Mouse (Mus musculus): ENCODE measurements around the gene Camk2g. TPM values are rescaled to one million over a fixed set of nuclear protein-coding genes. Genes with fewer than 3 reads are reported as not detected.
A peak's percentile ranks its signal among the peaks of the same experiment; 100 is the strongest.

The Camk2g gene
- polyA plus RNA-seq, 2 experiments = 3.9 to 5.4 TPM

DNA sequence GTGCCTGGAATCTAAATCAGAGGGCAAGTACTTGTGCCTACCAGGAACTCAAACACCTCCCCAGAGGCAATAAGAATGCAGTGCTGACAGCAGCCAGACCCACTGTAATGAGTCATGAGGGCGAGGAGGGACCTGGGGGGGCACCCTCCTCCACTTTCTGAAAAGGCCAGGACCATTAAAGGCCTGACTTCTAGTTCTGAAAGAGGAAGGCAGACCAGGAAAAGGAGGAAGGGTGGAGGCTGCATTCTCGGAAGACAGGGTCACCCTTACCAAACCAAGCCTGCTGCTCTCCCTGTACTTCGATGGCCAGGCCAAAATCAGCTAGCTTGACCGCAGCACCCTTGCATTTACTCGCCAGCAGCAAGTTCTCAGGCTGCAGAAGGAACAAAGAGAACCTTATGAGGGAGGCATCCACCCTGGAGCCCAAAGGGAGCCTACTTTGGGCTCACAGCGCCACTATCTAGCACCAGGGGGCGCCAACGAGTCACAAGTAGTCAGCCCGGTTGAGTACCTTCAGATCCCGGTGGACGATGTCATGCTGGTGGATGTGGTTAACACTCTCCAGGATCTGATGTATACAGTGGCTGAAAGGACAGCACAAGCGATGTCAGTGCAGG, 28.1 kb downstream of the Camk2g start:
- WGBS (ENCODE audit: insufficient replicate concordance) = 20% methylated on average over 12 of the region's 12 CpGs
- H3K27ac ChIP-seq = no peak overlapping the region
- no peak overlapping the region for H3K4me2 ChIP-seq (ENCODE audit: low read depth)
- H3K9ac ChIP-seq (replicated peaks) = no peak overlapping the region
- DNase-seq (ENCODE audit: low read depth in 3 of 3, low spot score in 3 of 3) (peak; percentile 41 to 56 (median 42)), ATAC-seq (ENCODE audit: insufficient read depth) (peak; percentile 56)
- no peak for TF ChIP-seq EP300 (IDR thresholded peaks at IDR 0.05; ENCODE audit: low read depth)
- peak; percentile 98 for TF ChIP-seq CTCF (IDR thresholded peaks at IDR 0.05; ENCODE audit: low read depth)
- H3K4me1 ChIP-seq (replicated peaks; ENCODE audit: control insufficient read depth in 2 of 2, insufficient read depth in 2 of 2, low read length in 1 of 2) = no peaks in the 10 kb centered on the region
- no peaks in the 10 kb centered on the region for H3K9me3 ChIP-seq (ENCODE audit: control insufficient read depth, low read length)
- H3K27me3 ChIP-seq (ENCODE audit: control insufficient read depth, insufficient read depth, low read length) = no peaks in the 10 kb centered on the region
- H3K4me3 ChIP-seq (ENCODE audit: insufficient read depth in 1 of 2, low read depth in 2 of 2, low read length in 2 of 2) = no peak overlapping the region
- H3K36me3 ChIP-seq (replicated peaks; ENCODE audit: control insufficient read depth, insufficient read depth, low read depth) = 0 out of 2 replicates have a peak, but pooled peaks cover 3% of the 10 kb centered on the region

GRCm38 (mm10) chr14:20764942-20765341, 28.9 kb downstream of the Camk2g start:
- no peak for DNase-seq (ENCODE audit: low read depth in 3 of 3, low spot score in 3 of 3)
- H3K36me3 ChIP-seq (replicated peaks; ENCODE audit: control insufficient read depth, insufficient read depth, low read depth) = 0 out of 2 replicates have a peak, but pooled peaks cover 3% of the 10 kb centered on the region
- no peak overlapping the region for H3K4me3 ChIP-seq (ENCODE audit: insufficient read depth in 1 of 2, low read depth in 2 of 2, low read length in 2 of 2)
- H3K27ac ChIP-seq = no peak overlapping the region
- no peak overlapping the region for H3K9ac ChIP-seq (replicated peaks)
- WGBS (ENCODE audit: insufficient replicate concordance) = 66% methylated on average over 5 of the region's 5 CpGs
- no peaks in the 10 kb centered on the region for H3K27me3 ChIP-seq (ENCODE audit: control insufficient read depth, insufficient read depth, low read length)
- H3K9me3 ChIP-seq (ENCODE audit: control insufficient read depth, low read length) = no peaks in the 10 kb centered on the region
- H3K4me1 ChIP-seq (replicated peaks; ENCODE audit: control insufficient read depth in 2 of 2, insufficient read depth in 2 of 2, low read length in 1 of 2) = no peaks in the 10 kb centered on the region
- no peak for ATAC-seq (ENCODE audit: insufficient read depth)
- H3K4me2 ChIP-seq (ENCODE audit: low read depth) = no peak overlapping the region
- TF ChIP-seq CTCF (IDR thresholded peaks at IDR 0.05; ENCODE audit: low read depth) (no peak), EP300 (IDR thresholded peaks at IDR 0.05; ENCODE audit: low read depth) (no peak)

DNA sequence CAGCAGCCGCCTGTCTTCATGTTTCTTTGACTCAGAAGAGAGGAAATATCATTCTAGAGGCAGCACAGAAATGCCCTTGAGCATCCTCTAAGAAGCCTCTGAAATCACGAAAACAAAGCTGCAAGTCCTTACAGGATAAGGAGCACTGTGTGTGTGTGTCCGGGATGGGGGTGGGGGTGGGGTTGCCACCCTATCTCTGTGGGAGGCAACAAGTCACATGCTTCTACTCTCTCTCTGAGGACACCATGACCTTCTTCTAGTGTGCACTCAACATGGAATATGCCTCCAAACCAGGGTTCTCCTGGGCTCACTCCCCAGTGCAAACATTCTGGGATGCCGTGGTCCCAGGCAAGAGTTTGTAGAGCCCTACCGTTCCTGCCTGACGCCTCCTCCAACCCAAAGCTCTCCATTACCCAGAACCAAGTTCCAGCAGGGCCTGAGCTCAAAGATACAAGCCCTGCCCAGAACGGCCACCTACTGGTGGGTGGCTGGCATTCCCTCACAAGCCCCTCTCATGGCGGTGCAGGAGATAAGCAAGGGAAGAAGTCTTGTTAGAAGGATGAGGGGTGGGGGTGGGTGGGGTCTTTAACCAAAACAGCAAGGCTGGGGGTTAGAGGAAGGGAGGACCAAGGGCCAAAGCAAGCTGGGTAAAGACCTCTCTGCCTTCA, 35.0 kb downstream of the Camk2g start:
- peaks cover 7% of the 10 kb centered on the region for H3K36me3 ChIP-seq (replicated peaks; ENCODE audit: control insufficient read depth, insufficient read depth, low read depth)
- WGBS (ENCODE audit: insufficient replicate concordance) = 58% methylated on average over 8 of the region's 8 CpGs

DNA sequence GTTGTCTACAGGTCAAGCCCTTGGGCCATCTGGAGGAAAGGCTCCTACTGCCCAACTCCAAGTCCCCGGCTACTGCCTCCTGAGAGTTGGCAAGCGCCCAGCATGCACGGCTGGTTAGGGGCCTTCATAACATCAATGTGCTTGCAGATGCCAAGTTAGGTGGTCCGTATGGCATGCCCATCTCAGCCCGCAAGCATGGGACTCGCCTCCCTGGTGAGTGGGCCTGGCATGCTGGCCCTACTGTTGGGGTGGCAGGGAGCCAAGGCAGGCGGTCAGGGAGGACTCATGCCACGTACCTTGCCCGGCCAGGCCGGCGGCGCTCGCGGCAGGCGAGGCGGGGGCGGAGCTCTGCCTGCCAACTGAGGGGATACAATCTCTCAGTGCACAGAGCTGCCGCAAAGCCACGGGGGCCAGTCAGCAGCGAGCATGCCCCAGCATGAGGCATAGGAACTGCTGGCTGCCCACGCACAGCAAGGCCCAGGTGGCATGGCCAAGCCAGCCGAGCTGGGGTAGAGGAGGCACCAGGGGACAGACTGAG, 36.4 kb downstream of the Camk2g start:
- no peak for DNase-seq (ENCODE audit: low read depth in 3 of 3, low spot score in 3 of 3)
- H3K27me3 ChIP-seq (ENCODE audit: control insufficient read depth, insufficient read depth, low read length) = no peaks in the 10 kb centered on the region
- no peaks in the 10 kb centered on the region for H3K4me1 ChIP-seq (replicated peaks; ENCODE audit: control insufficient read depth in 2 of 2, insufficient read depth in 2 of 2, low read length in 1 of 2)
- H3K9me3 ChIP-seq (ENCODE audit: control insufficient read depth, low read length) = no peaks in the 10 kb centered on the region
- no peak for TF ChIP-seq CTCF (IDR thresholded peaks at IDR 0.05; ENCODE audit: low read depth)
- TF ChIP-seq EP300 (IDR thresholded peaks at IDR 0.05; ENCODE audit: low read depth) = no peak
- H3K4me3 ChIP-seq (ENCODE audit: insufficient read depth in 1 of 2, low read depth in 2 of 2, low read length in 2 of 2) = no peak overlapping the region
- no peak overlapping the region for H3K9ac ChIP-seq (replicated peaks)
- ATAC-seq (ENCODE audit: insufficient read depth) = no peak
- H3K27ac ChIP-seq = no peak overlapping the region
- peaks cover 7% of the 10 kb centered on the region for H3K36me3 ChIP-seq (replicated peaks; ENCODE audit: control insufficient read depth, insufficient read depth, low read depth)
- H3K4me2 ChIP-seq (ENCODE audit: low read depth) = no peak overlapping the region
- WGBS (ENCODE audit: insufficient replicate concordance) = 82% methylated on average over 22 of the region's 22 CpGs

More for the DNA sequence above, 35.0 kb downstream of the Camk2g start:
- no peak overlapping the region for H3K27ac ChIP-seq
- TF ChIP-seq EP300 (IDR thresholded peaks at IDR 0.05; ENCODE audit: low read depth) = no peak
- peak; percentile 37; the same call in 1 of the 2 replicates for TF ChIP-seq CTCF (IDR thresholded peaks at IDR 0.05; ENCODE audit: low read depth)
- H3K9me3 ChIP-seq (ENCODE audit: control insufficient read depth, low read length) = no peaks in the 10 kb centered on the region
- H3K4me1 ChIP-seq (replicated peaks; ENCODE audit: control insufficient read depth in 2 of 2, insufficient read depth in 2 of 2, low read length in 1 of 2) = no peaks in the 10 kb centered on the region
- no peaks in the 10 kb centered on the region for H3K27me3 ChIP-seq (ENCODE audit: control insufficient read depth, insufficient read depth, low read length)
- no peak overlapping the region for H3K4me3 ChIP-seq (ENCODE audit: insufficient read depth in 1 of 2, low read depth in 2 of 2, low read length in 2 of 2)
- DNase-seq (ENCODE audit: low read depth in 3 of 3, low spot score in 3 of 3) (no peak), ATAC-seq (ENCODE audit: insufficient read depth) (no peak)
- no peak overlapping the region for H3K4me2 ChIP-seq (ENCODE audit: low read depth)
- H3K9ac ChIP-seq (replicated peaks) = no peak overlapping the region

- H3K4me2 ChIP-seq (ENCODE audit: low read depth) = no peak overlapping the region
- ATAC-seq (ENCODE audit: insufficient read depth) (no peak), DNase-seq (ENCODE audit: low read depth in 3 of 3, low spot score in 3 of 3) (no peak)
- TF ChIP-seq EP300 (IDR thresholded peaks at IDR 0.05; ENCODE audit: low read depth) (no peak), CTCF (IDR thresholded peaks at IDR 0.05; ENCODE audit: low read depth) (no peak)
- no peaks in the 10 kb centered on the region for H3K27me3 ChIP-seq (ENCODE audit: control insufficient read depth, insufficient read depth, low read length)
- H3K27ac ChIP-seq = no peak overlapping the region
- no peak overlapping the region for H3K9ac ChIP-seq (replicated peaks)
- no peak overlapping the region for H3K4me3 ChIP-seq (ENCODE audit: insufficient read depth in 1 of 2, low read depth in 2 of 2, low read length in 2 of 2)
- peaks cover 2% of the 10 kb centered on the region for H3K36me3 ChIP-seq (replicated peaks; ENCODE audit: control insufficient read depth, insufficient read depth, low read depth)
- WGBS (ENCODE audit: insufficient replicate concordance) = 30% methylated on average over 3 of the region's 3 CpGs
- H3K4me1 ChIP-seq (replicated peaks; ENCODE audit: control insufficient read depth in 2 of 2, insufficient read depth in 2 of 2, low read length in 1 of 2) = no peaks in the 10 kb centered on the region
- no peaks in the 10 kb centered on the region for H3K9me3 ChIP-seq (ENCODE audit: control insufficient read depth, low read length)
Measured at GRCm38 (mm10) chr14:20753792-20754191, 40.1 kb downstream of the Camk2g start.

Data from liver, embryonic 14.5 days (tissue).